In genomic region chr8:121602860-121603259, GRCm38 (mm10) we compare ENCODE assay signal across 9 mouse cellular contexts. TPM values are rescaled to one million over a fixed set of nuclear protein-coding genes. Genes with fewer than 3 reads are reported as not detected.
DNase-seq lines count a peak whose midpoint lies in the region; ATAC-seq and TF ChIP-seq lines count a peak whose summit lies in the region.
"Had no signal": no experiment of that assay in that cellular context is flagged by ENCODE, and none has a peak within 500 bp of the region (broad histone marks: within the 10 kb centered on the region; RNA-seq: fewer than 3 reads in every experiment).

No protein-coding gene starts in this region.

- H3K4me1 ChIP-seq in kidney, adult 2 months (ENCODE audit: control insufficient read depth, insufficient read depth, low read length): no peaks in the 10 kb centered on the region
- H3K4me1 ChIP-seq in limb, embryonic 10.5 days: no peaks in the 10 kb centered on the region

- TF ChIP-seq POLR2A in kidney, adult 2 months (IDR thresholded peaks at IDR 0.05; ENCODE audit: low read depth, low read length): no peak

- ATAC-seq in neutrophil, adult 5-6 weeks (ENCODE audit: extremely low read depth, insufficient number of reproducible peaks, low FRiP score, poor library complexity, severe bottlenecking): 0 out of 2 replicates have a peak, but pooled peaks have one; percentile 13

- H3K27me3 ChIP-seq in kidney, adult 2 months (replicated peaks; ENCODE audit: control insufficient read depth, insufficient read depth, low read length): no peaks in the 10 kb centered on the region
- H3K27me3 ChIP-seq in limb, embryonic 10.5 days (ENCODE audit: low read depth, poor library complexity, severe bottlenecking): no peaks in the 10 kb centered on the region

- WGBS in kidney, adult 2 months: 17% methylated on average over 3 of the region's 3 CpGs
- 40% methylated on average over 3 of the region's 3 CpGs for WGBS in limb, embryonic 10.5 days

- peak; percentile 89 for TF ChIP-seq CTCF in kidney, adult 2 months (conservative IDR thresholded peaks at IDR 0.05; ENCODE audit: insufficient read depth, insufficient read length, low read depth, low read length)

- DNase-seq in CD4-positive helper T cell, adult 2 months (ENCODE audit: low read depth, low spot score): peak; percentile 61
- peak; percentile 91 for DNase-seq in R1 (ENCODE audit: low read depth, low spot score)
- DNase-seq in cerebellum, postnatal 25 days: peak; percentile 63 to 80
- DNase-seq in gastrocnemius, adult 8-10 months (ENCODE audit: low spot score in 2 of 2): peak; percentile 64 to 71
- peak; percentile 88 for DNase-seq in kidney, adult 2 months
- DNase-seq in limb, embryonic 10.5 days (ENCODE audit: low spot score): peak; percentile 60
- peak; percentile 80 for DNase-seq in thymus, postnatal 4 days

- no peak overlapping the region for H3K4me3 ChIP-seq in kidney, adult 2 months (ENCODE audit: insufficient read depth, low read depth, low read length)
- H3K4me3 ChIP-seq in limb, embryonic 10.5 days: no peak overlapping the region

- H3K36me3 ChIP-seq in kidney, adult 2 months (ENCODE audit: control insufficient read depth, insufficient read depth, low read length): peaks cover 9% of the 10 kb centered on the region
- H3K36me3 ChIP-seq in limb, embryonic 10.5 days: peaks cover 94% of the 10 kb centered on the region

- no peaks in the 10 kb centered on the region for H3K9me3 ChIP-seq in limb, embryonic 10.5 days (replicated peaks)

- no peak overlapping the region for H3K27ac ChIP-seq in kidney, adult 2 months (ENCODE audit: insufficient read depth, low read depth, low read length)
- H3K27ac ChIP-seq in limb, embryonic 10.5 days: no peak overlapping the region

RNA-seq across cellular contexts. Expression of gene Map1lc3b, which starts 12.7 kb away (rescaled TPM):
- 100 to 1,000 TPM; 163 to 207 (median 201) TPM for total RNA-seq in gastrocnemius, adult 8-10 months (2022)
- polyA plus RNA-seq in kidney, adult 2 months (2012; rRNA removed): 130 and 155 TPM in 2 replicates
- 179 and 189 TPM in 2 replicates for polyA plus RNA-seq in limb, embryonic 10.5 days (2016; fragmentation: Nextera tagmentation; extraction: Ambion mirVana)
- 233 and 265 TPM in 2 replicates for total RNA-seq in neutrophil, adult 5-6 weeks (2017)

RNA-seq across cellular contexts. Expression of gene Fbxo31, which starts 24.3 kb away (rescaled TPM):
- 100 to 1,000 TPM; 141 to 254 (median 161) TPM for total RNA-seq in gastrocnemius, adult 8-10 months (2022)
- polyA plus RNA-seq in kidney, adult 2 months (2012; rRNA removed): 16.2 and 16.4 TPM in 2 replicates
- 15.3 and 17.9 TPM in 2 replicates for polyA plus RNA-seq in limb, embryonic 10.5 days (2016; fragmentation: Nextera tagmentation; extraction: Ambion mirVana)
- total RNA-seq in neutrophil, adult 5-6 weeks (2017): 27.7 and 35.0 TPM in 2 replicates

RNA-seq across cellular contexts. Expression of gene Zcchc14, which starts 49.8 kb away (rescaled TPM):
- total RNA-seq in gastrocnemius, adult 8-10 months (2022): 10 to 100 TPM; 14.2 to 19.2 (median 15.7) TPM
- polyA plus RNA-seq in kidney, adult 2 months (2012; rRNA removed): 31.4 and 37.0 TPM in 2 replicates
- polyA plus RNA-seq in limb, embryonic 10.5 days (2016; fragmentation: Nextera tagmentation; extraction: Ambion mirVana): 13.8 and 15.2 TPM in 2 replicates
- under 0.01 and 0.49 TPM in 2 replicates for total RNA-seq in neutrophil, adult 5-6 weeks (2017)

RNA-seq across cellular contexts. Expression of gene 1700018B08Rik, which starts 58.7 kb away (rescaled TPM):
- total RNA-seq in gastrocnemius, adult 8-10 months (2022): not detected
- 0.22 TPM in 1 of 2 replicates, not detected in the other for polyA plus RNA-seq in kidney, adult 2 months (2012; rRNA removed)
- polyA plus RNA-seq in limb, embryonic 10.5 days (2016; fragmentation: Nextera tagmentation; extraction: Ambion mirVana): not detected in 2 replicates
- total RNA-seq in neutrophil, adult 5-6 weeks (2017): not detected in 2 replicates
- total RNA-seq: gastrocnemius, postnatal 4 days had no signal

Comparison
In these comparisons a context has a peak if more than half of its experiments do, and no peak if none do; other contexts are left out.
1. RNA of gene Zcchc14, which starts 49.8 kb away (total RNA-seq): 14.2 to 19.2 TPM in gastrocnemius, adult 8-10 months; under 0.01 to 0.49 TPM in neutrophil, adult 5-6 weeks; every median in the first group is over 10 times any median in the second.
2. Peak in every context shown above with its lines, with median percentiles within 50 percentile points of each other: DNase-seq.